Mouse (Mus musculus) myocyte (in vitro differentiated cells): Measurements from ENCODE around the gene Gm20388. TPM values are rescaled to one million over a fixed set of nuclear protein-coding genes. Genes with fewer than 3 reads are reported as not detected.

Experiments used
- H3K27me3 ChIP-seq: one replicate; pipeline ENCODE4 v1.6.1; 2011; ENCODE audit not compliant: control insufficient read depth, insufficient read depth, insufficient read length
- H3K36me3 ChIP-seq: one replicate; pipeline ENCODE4 v1.6.1; 2011; ENCODE audit not compliant: control insufficient read depth, insufficient read depth
- H3K4me2 ChIP-seq: one replicate; pipeline ENCODE4 v1.6.1; 2011; ENCODE audit warnings: low read depth, control low read depth
- H3K4me3 ChIP-seq: one replicate; pipeline ENCODE4 v1.5.1; 2011; ENCODE audit warnings: mild to moderate bottlenecking, control low read depth, moderate library complexity
- H3K79me2 ChIP-seq: one replicate; pipeline ENCODE4 v1.6.1; 2011; ENCODE audit not compliant: control insufficient read depth, insufficient read depth
- H3ac ChIP-seq: one replicate; pipeline ENCODE4 v1.6.1; 2011; ENCODE audit not compliant: control insufficient read depth, insufficient read length
- CEBPB ChIP-seq: IDR thresholded peaks from 2 replicates; pipeline ENCODE4 v1.6.1; 2011; ENCODE audit warnings: mild to moderate bottlenecking, moderate library complexity; ENCODE audit not compliant: poor library complexity, insufficient read depth, severe bottlenecking
- E2F4 ChIP-seq: IDR thresholded peaks from one replicate; pipeline ENCODE4 v1.6.1; 2011; ENCODE audit warnings: mild to moderate bottlenecking, control low read depth, moderate library complexity; ENCODE audit not compliant: insufficient read depth
- MAX ChIP-seq: IDR thresholded peaks from one replicate; pipeline ENCODE4 v1.6.1; 2011; ENCODE audit warnings: low read depth, mild to moderate bottlenecking, control low read depth
- MYOD1 ChIP-seq, 3 experiments: IDR thresholded peaks; one replicate each; pipeline ENCODE4 v1.6.1; 2011; ENCODE audit warnings: control low read depth in 2 of 3, low read depth in 2 of 3, mild to moderate bottlenecking in 2 of 3, moderate library complexity in 1 of 3; ENCODE audit not compliant: insufficient read length in 2 of 3, control insufficient read depth in 1 of 3
- MYOG ChIP-seq, 3 experiments: IDR thresholded peaks; one replicate each; pipeline ENCODE4 v1.6.1; 2011; ENCODE audit warnings: control low read depth in 2 of 3, low read depth in 2 of 3, mild to moderate bottlenecking in 2 of 3; ENCODE audit not compliant: insufficient read length in 2 of 3, control insufficient read depth in 1 of 3, insufficient read depth in 1 of 3
- POLR2A ChIP-seq: IDR thresholded peaks from one replicate; pipeline ENCODE4 v1.6.1; 2011; ENCODE audit warnings: low read depth, mild to moderate bottlenecking, control low read depth, moderate library complexity; ENCODE audit not compliant: insufficient read length
- POLR2AphosphoS2 ChIP-seq: IDR thresholded peaks from one replicate; pipeline ENCODE4 v1.6.1; 2011; ENCODE audit warnings: low read depth, control low read depth; ENCODE audit not compliant: insufficient read length
- REST ChIP-seq: IDR thresholded peaks from one replicate; pipeline ENCODE4 v1.6.1; 2011; ENCODE audit warnings: mild to moderate bottlenecking, control low read depth, moderate library complexity; ENCODE audit not compliant: insufficient read depth, insufficient read length
- SRF ChIP-seq: IDR thresholded peaks from one replicate; pipeline ENCODE4 v1.6.1; 2011; ENCODE audit warnings: low read depth; ENCODE audit not compliant: control insufficient read depth, insufficient read length
- TCF12 ChIP-seq: IDR thresholded peaks from one replicate; pipeline ENCODE4 v1.6.1; 2011; ENCODE audit warnings: mild to moderate bottlenecking, control low read depth; ENCODE audit not compliant: poor library complexity, insufficient read depth, severe bottlenecking
- TCF3 ChIP-seq: IDR thresholded peaks from one replicate; pipeline ENCODE4 v1.6.1; 2011; ENCODE audit warnings: low read depth, control low read depth; ENCODE audit not compliant: insufficient read length
- USF1 ChIP-seq: IDR thresholded peaks from one replicate; pipeline ENCODE4 v1.6.1; 2011; ENCODE audit warnings: low read depth, mild to moderate bottlenecking, control low read depth, moderate library complexity
- polyA plus RNA-seq: library from polyadenylated mRNA; unstranded; fragments of >200 nt; fragmentation: generic; extraction: Trizol; gene quantifications from one replicate; pipeline ENCODE4 v1.2.1, GENCODE M21; 2012; ENCODE audit warnings: missing spikeins

Gm20388 gene
- polyA plus RNA-seq, 1 experiment: 15.3 TPM

DNA sequence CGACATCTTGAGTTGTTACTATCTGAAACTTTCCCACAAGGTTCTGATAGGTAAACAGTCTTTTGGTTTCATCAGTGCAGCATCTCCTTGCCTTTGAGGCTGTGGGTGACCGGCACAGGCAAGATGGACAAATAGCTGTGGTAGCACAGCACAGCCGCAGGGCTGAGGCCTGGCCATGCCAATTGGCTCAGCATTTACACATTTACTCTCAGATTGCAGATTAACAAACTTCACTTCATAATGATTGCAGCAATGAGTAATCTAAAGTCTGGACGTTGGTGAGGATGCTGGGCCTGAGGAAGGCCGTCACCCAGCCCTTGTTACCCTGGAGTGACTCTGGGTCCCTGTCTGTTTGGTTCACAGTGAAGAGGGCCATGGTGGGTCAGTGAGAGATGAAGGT, 4332.3 kb downstream of the Gm20388 start:
- Histone ChIP-seq H3K4me2 (no peak overlapping the region), H3K27me3 (no peaks in the 10 kb centered on the region), H3K79me2 (peaks cover 51% of the 10 kb centered on the region), H3K36me3 (no peaks in the 10 kb centered on the region), H3K4me3 (no peak overlapping the region), H3ac (no peak overlapping the region)
- TF ChIP-seq POLR2AphosphoS2 (no peak), MYOG (IDR thresholded peaks at IDR 0.05; ENCODE audit: control insufficient read depth in 1 of 3, insufficient read depth in 1 of 3, insufficient read length in 2 of 3, low read depth in 2 of 3) (no peak), MAX (no peak), MYOD1 (IDR thresholded peaks at IDR 0.05; ENCODE audit: control insufficient read depth in 1 of 3, insufficient read length in 2 of 3, low read depth in 2 of 3) (no peak), CEBPB (no peak), TCF12 (no peak), POLR2A (no peak), SRF (no peak)

DNA sequence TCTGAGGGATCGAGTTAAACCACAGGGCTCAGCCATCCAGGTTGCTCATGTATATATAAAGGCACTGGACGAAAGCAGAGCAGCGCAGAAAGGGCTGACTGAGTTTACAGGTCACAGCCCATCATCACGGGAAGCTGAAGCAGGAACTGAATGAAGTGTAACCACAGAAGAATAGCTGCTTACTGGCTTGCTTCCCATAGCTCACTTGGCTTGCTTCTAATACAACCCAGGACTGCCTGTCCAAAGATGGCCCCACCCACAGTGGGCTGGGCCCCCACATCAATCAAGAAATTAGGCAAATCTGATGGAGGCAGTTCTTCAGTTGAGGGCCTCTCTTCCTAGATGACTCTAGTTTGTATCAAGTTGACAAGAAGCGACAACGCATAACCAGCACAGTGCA, 4336.9 kb downstream of the Gm20388 start:
- Histone ChIP-seq H3K4me2 (no peak overlapping the region), H3K79me2 (peaks cover 52% of the 10 kb centered on the region), H3K4me3 (no peak overlapping the region), H3K36me3 (no peaks in the 10 kb centered on the region), H3K27me3 (no peaks in the 10 kb centered on the region), H3ac (no peak overlapping the region)
- TF ChIP-seq CEBPB (no peak), TCF12 (no peak), SRF (no peak), POLR2AphosphoS2 (no peak), MYOD1 (IDR thresholded peaks at IDR 0.05; ENCODE audit: control insufficient read depth in 1 of 3, insufficient read length in 2 of 3, low read depth in 2 of 3) (no peak), MAX (no peak)

DNA sequence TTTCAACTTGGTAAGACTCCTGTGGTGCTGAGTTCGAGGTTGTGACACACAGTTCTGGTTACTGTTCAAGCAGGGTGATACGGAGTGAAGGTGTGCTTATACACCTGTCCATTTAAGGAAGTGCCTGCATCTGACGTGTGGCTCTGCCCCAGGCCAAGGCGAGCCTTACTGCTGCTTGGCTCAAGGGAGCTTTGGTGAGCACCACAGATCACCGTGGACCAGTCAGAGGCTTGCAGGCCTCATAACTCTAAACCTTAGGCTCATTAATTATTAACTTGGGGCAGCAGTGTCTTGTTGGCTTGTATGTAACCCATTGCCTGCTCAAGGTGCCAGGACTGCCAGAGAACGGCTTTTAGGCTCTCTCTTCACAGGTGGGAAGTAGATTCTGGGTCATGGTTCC, 4338.0 kb downstream of the Gm20388 start:
- TF ChIP-seq POLR2A (no peak), TCF3 (no peak)
- H3K27me3 ChIP-seq: no peaks in the 10 kb centered on the region

DNA sequence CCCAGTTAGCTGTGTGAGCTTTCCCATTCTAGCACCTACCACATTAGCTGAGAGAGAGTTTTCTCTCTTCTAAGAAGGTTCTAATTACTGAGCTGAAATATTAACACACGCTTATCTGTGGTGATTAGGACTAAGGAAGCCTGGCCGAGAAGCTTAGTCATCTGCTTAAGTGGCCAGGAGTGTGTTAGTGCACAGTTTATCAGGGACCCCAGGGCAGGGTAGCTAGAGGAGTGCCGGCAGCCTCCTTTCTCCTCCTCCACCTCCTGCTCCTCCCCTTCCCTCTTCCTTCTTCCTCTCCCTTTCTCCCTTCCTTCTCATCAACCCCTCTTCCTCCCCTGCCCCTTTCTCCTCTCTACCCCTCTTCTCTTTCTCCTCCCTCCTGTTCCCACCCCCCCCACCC, 4339.6 kb downstream of the Gm20388 start:
- Histone ChIP-seq H3K36me3 (no peaks in the 10 kb centered on the region), H3K27me3 (no peaks in the 10 kb centered on the region)
- TF ChIP-seq POLR2A (no peak), TCF12 (no peak), E2F4 (no peak)

More for the DNA sequence above, 4338.0 kb downstream of the Gm20388 start:
- no peak overlapping the region for H3K4me3 ChIP-seq
- H3K36me3 ChIP-seq: no peaks in the 10 kb centered on the region
- no peak overlapping the region for H3ac ChIP-seq
- no peak overlapping the region for H3K4me2 ChIP-seq
- H3K79me2 ChIP-seq: peaks cover 53% of the 10 kb centered on the region

DNA sequence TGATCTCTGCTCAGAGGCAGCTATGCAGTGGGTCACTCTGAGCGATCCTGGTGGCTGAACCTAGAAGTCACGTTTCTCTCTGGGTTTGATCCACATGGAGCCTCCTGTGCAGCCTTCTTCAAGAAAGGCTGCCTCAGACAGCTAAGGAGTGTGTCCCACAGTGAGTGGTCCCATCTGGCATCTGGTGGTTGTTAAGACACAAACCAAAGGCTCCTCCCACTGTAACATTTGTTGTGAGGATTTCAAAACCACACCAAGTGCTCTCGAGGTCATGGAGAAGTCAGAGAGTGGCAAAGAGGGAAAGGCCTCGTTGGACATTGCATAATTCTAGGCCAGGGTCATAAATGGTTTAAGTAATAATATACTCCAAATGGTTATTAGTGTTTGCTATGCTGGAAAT, 4340.1 kb downstream of the Gm20388 start:
- no peaks in the 10 kb centered on the region for H3K36me3 ChIP-seq
- TF ChIP-seq CEBPB (peak; percentile 82), SRF (no peak), E2F4 (no peak), TCF3 (no peak), TCF12 (no peak), MYOG (IDR thresholded peaks at IDR 0.05; ENCODE audit: control insufficient read depth in 1 of 3, insufficient read depth in 1 of 3, insufficient read length in 2 of 3, low read depth in 2 of 3) (peak in 1 of 3 experiments; percentile 65), POLR2AphosphoS2 (no peak), MYOD1 (IDR thresholded peaks at IDR 0.05; ENCODE audit: control insufficient read depth in 1 of 3, insufficient read length in 2 of 3, low read depth in 2 of 3) (peak in 2 of 3 experiments; percentile 40 to 60)
- no peak overlapping the region for H3K4me3 ChIP-seq
- peaks cover 41% of the 10 kb centered on the region for H3K79me2 ChIP-seq
- H3K27me3 ChIP-seq: no peaks in the 10 kb centered on the region
- no peak overlapping the region for H3ac ChIP-seq
- peak overlapping the region; percentile 48 for H3K4me2 ChIP-seq

More for the DNA sequence above, 4339.6 kb downstream of the Gm20388 start:
- Histone ChIP-seq H3K4me2 (peak overlapping the region; percentile 25), H3ac (no peak overlapping the region), H3K79me2 (peaks cover 39% of the 10 kb centered on the region), H3K4me3 (no peak overlapping the region)

DNA sequence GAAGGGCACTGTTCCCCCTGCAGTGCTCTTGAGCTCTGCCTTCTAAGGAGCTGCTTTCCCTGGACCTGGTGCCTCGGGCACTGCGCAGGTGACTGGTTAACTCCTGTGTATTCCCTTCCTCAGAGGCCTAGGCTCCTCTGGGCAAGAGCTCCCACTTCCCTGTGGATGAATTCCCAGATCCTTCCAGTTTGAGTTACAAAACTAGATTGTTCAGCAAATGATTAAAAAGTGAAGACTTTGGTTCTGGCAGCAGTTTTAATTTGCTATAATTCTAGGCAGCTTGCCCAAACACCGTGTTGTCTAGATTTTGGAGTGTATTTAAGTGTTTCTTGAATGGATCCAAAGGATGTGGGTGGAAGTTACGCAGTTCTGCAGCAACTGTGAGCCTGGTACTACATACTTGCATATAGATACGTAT, 4341.9 kb downstream of the Gm20388 start:
- Histone ChIP-seq H3K4me3 (no peak overlapping the region), H3K79me2 (peaks cover 35% of the 10 kb centered on the region), H3K27me3 (no peaks in the 10 kb centered on the region), H3K4me2 (no peak overlapping the region), H3K36me3 (no peaks in the 10 kb centered on the region), H3ac (no peak overlapping the region)
- no peak for TF ChIP-seq POLR2A
- TF ChIP-seq POLR2AphosphoS2: no peak
- TF ChIP-seq REST: no peak
- no peak for TF ChIP-seq CEBPB
- TF ChIP-seq TCF12: no peak
- TF ChIP-seq MAX: no peak
- no peak for TF ChIP-seq MYOD1 (IDR thresholded peaks at IDR 0.05; ENCODE audit: control insufficient read depth in 1 of 3, insufficient read length in 2 of 3, low read depth in 2 of 3)
- TF ChIP-seq SRF: no peak
- TF ChIP-seq USF1: no peak
- no peak for TF ChIP-seq TCF3
- TF ChIP-seq MYOG (IDR thresholded peaks at IDR 0.05; ENCODE audit: control insufficient read depth in 1 of 3, insufficient read depth in 1 of 3, insufficient read length in 2 of 3, low read depth in 2 of 3): no peak
- no peak for TF ChIP-seq E2F4
